Mouse (Mus musculus) 3134 (cell line): ENCODE data around the gene Pparg.

ENCODE experiments used
- DNase-seq: peaks from one replicate; pipeline ENCODE4 v3.0.0-alpha.2; 2011; ENCODE audit warnings: low spot score; ENCODE audit not compliant: insufficient read length; ENCODE audit errors: extremely low read depth

Gene Pparg

GRCm38 (mm10) chr6:115503038-115503437 is 142.3 kb downstream of the Pparg start:
- DNase-seq, result no peak

DNA sequence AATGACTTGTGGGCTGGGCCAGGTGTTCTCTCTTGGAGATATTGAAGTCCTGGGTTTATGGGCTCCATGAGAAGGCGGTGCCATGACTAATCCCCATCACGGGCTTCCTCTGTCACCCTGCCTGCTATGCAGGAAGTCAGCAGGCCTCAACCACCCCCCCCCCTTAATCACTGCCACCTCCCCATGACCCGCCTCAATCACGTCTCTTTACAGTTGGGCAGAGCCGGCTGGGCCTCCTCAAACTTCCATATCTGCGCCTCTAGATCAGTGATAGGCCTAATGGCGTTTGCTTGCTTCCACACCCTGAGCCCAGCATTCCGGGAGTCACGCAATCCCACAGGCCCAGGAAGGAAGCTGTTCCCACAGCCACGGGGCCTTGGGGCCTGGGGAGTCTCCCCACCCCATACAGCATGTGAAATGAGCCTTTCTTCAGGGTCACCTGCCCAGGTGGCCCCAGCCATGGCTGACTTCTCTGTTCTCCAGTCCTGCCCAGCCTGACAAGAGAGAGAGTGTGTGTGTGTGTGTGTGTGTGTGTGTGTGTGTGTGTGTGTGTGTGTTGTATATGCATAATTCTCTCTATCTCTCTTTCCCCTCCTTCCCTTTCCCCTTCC is 142.9 kb downstream of the Pparg start:
- no peak for DNase-seq

GRCm38 (mm10) chr6:115504160-115504558 is 143.4 kb downstream of the Pparg start:
- no peak for DNase-seq

DNA sequence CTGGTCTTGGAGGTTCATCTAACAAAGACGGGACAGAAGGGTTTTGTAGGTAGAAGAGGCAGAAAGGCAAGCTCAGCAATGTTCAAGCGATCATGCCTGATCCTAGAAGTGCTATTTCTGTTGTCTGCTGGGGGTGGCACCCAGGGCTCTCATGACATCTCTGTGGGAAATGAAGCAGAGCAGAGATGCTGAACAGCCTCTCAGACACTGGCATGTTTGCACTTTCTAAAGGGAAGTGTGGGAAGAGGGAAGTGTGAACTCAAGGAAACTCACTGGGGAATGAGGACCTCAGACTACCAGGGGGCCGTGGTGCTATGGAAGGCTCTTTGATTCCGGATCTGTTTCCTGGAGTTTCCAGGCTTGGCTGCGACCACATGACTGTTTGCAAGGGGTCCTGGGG is 144.2 kb downstream of the Pparg start:
- no peak for DNase-seq

- no peak for DNase-seq
Measured at GRCm38 (mm10) chr6:115506425-115506824, 145.7 kb downstream of the Pparg start.

DNA sequence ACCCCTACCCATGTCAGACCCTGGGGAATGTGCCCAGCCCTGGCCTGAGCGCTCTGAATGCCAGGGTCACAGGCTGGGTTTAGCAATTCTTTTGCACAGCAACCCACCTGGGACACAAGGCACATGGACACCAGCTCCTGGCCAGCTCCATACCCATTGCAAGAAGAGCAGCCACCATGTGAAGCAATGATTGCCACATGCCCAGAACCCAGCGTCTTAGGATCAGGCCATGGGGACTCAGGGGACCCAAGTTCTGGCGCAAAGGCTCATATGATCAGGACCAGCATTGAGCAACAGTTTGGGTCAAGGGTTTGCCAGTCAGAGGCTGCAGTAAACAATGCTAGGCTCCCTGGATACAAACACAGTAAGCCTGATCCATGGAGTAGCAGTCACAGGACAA is 150.7 kb downstream of the Pparg start:
- DNase-seq, result no peak

- DNase-seq, result no peak
Measured at GRCm38 (mm10) chr6:115513207-115513606, 152.5 kb downstream of the Pparg start.

- DNase-seq, result no peak
Measured at GRCm38 (mm10) chr6:115517904-115518303, 157.2 kb downstream of the Pparg start.

DNA sequence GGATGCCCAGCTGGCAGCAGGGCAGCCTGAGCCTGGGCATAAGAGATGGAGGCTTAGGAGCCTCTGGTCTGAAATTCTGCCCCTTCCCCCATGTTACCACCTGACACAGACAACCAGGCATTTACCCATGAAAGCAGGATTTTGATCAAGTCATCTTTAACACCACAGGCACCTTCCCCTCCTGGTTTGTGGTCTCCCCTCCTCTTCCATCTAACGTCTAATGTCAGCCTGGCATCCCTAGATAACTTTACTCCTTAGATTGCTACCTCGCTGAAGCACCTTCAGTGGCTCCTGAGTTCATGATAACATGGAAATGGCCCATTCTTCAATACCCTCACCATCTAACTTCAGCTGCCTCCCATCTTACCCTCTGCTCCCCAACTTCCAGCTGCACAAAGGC is 157.6 kb downstream of the Pparg start:
- no peak for DNase-seq

DNA sequence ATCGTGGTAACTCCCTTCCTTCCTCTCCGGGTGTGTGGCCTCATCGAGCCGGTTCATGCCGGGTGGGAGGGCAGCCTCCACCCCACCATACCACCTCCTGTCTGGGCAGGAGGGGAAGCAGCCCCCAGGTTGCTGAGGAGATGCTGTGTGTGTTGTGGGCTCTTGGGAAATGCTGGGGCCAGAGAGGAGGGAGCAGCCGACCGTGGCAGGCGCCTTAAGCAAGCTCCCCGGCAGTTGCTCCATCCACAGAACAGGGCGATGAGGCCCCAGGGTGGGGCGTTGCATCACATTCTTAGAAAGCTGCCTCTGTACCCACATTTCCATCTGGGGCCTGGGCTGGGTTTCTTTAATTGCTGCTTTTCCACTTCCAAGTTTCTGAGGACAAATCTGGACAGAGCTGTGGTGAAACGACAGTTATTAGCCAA is 158.5 kb downstream of the Pparg start:
- peak; percentile 53 for DNase-seq

- no peak for DNase-seq
Measured at GRCm38 (mm10) chr6:115521923-115522322, 161.2 kb downstream of the Pparg start.

GRCm38 (mm10) chr6:115522691-115523146 is 162.0 kb downstream of the Pparg start:
- DNase-seq, result peak; percentile 80

DNA sequence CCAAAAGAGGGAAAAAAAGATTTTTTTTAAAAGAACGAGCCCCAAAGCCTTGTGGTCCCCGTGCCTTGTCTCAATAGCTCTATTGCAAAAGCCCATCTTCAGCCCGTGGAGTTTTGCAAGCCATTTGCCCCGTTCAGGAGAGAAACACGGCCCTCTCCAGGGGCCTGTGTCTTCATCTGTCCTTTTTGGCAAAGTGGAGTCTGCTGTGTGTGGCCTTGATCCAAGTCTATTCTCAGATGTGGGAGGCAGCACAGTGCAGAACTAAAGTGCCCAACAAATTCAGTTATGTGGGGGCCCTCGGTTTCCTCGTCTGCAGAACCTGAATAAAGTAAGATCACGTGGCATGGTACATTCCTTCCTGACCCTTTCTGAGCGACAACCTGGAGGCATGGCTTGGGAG is 162.4 kb downstream of the Pparg start:
- peak; percentile 59 for DNase-seq

- DNase-seq, result no peak
Measured at GRCm38 (mm10) chr6:115524449-115524990, 163.8 kb downstream of the Pparg start.

GRCm38 (mm10) chr6:115527418-115527817 is 166.7 kb downstream of the Pparg start:
- DNase-seq, result no peak

GRCm38 (mm10) chr6:115528372-115528771 is 167.6 kb downstream of the Pparg start:
- no peak for DNase-seq

GRCm38 (mm10) chr6:115534617-115535016 is 173.9 kb downstream of the Pparg start:
- peak; percentile 66 for DNase-seq

DNA sequence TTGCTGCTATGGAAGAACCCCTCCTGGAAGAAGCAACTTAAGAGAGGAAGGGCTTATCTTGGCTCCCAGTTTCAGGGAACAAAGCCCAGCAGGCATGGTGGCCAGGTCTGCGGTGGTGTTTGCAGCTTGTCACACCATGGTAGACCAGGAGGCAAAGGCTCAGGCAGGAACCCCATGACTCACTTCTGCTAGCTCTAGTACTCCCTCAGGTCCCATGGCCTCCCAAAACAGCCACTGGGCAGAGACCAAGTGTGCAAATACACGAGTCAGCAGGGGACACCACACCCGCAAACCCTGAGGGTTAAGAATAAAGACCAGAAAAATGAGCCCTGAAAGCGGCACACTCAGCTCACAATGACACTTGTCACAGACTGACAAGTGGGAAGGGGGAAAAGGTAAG is 175.4 kb downstream of the Pparg start:
- DNase-seq, result no peak

DNA sequence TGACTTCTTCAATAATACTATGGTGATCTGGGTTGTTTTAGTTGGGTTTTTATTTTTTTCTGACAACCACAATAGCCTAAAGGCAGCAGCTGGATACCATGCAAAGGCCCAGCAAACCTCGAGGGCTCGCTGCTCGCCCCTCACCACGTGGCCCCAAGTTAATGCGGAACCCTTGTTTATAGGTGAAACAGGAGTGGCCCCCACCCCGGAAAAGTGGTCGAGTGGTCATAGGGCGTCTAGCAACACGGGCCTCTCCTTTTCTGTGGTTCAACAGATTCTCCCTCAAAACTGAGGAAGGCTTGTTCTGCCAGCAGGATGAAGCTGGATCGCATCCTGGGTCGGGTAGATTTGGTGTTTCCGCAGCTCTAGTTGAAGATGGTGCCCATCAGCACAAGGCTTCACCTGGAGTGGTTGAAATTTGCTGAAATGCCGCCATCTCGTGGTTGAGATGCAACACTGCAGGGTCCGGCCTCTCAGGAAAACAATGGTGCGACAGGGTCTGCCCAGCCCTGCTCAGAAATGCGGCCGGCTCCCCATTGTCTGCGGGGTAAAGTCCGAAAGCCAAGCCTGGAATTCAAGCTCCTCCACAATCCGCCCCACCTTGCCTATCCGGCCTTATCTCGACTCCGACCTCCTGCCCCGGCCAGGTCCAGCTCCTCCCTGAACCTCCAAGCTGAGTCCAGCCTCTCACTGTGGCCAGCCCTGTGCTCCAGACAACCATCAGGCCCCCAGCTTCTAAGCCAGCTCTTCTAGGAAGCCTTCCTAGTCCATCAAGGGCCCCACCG is 178.1 kb downstream of the Pparg start:
- DNase-seq, result peak; percentile 76
